Mouse (Mus musculus): ENCODE data around the gene Mast3. TPM values are rescaled to one million over a fixed set of nuclear protein-coding genes. Genes with fewer than 3 reads are reported as not detected.
A peak's percentile ranks its signal among the peaks of the same experiment; 100 is the strongest.

Mast3 gene
- total RNA-seq, 1 experiment from 2014 or later: 9.6 TPM

- ATAC-seq (replicated peaks; ENCODE audit: insufficient number of reproducible peaks, low FRiP score, low TSS enrichment, poor library complexity, severe bottlenecking): 0 out of 2 replicates have a peak, but pooled peaks have one; percentile 16
Observed at GRCm38 (mm10) chr8:70768231-70768776, 36.5 kb downstream of the Mast3 start.

GRCm38 (mm10) chr8:70767503-70767902 lies 37.4 kb downstream of the Mast3 start:
- ATAC-seq (replicated peaks; ENCODE audit: insufficient number of reproducible peaks, low FRiP score, low TSS enrichment, poor library complexity, severe bottlenecking): no peak

GRCm38 (mm10) chr8:70766571-70767440 lies 38.0 kb downstream of the Mast3 start:
- no peak for ATAC-seq (replicated peaks; ENCODE audit: insufficient number of reproducible peaks, low FRiP score, low TSS enrichment, poor library complexity, severe bottlenecking)

DNA sequence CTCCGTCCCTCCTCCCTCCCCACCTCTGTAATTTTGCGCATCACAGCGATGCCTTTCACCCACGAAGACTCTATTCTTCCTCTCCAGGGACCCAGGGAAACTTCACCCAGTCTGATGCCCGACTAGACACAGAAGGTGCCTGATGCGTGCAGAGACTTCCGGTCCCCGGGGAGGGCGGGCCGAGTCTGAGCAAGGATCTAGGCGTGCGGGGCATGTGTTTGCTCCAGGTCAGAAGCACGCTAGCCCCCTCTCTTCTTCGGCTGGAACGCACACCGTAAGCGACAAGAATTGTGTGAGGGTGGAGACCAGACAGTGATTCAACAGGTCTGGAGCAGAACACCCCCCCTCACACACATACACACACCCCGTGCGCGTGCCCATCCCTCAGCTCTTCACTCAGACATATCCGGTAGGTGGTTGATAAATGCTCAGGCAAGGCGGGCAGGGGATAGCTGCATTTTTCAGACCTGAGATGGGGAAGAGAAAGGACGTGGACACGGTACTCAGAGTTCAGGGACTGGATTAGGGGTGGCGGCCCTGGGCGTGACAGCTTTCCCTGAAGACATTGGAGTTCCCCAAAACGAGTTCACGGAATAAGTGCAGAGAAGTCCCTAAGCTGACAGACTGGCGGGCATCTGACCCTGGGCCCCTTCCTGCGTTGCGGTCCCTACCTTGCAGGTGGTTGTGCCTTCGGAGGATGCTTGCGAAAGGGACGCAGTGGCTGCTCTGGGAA lies 38.9 kb downstream of the Mast3 start:
- ATAC-seq (replicated peaks; ENCODE audit: insufficient number of reproducible peaks, low FRiP score, low TSS enrichment, poor library complexity, severe bottlenecking): no peak

DNA sequence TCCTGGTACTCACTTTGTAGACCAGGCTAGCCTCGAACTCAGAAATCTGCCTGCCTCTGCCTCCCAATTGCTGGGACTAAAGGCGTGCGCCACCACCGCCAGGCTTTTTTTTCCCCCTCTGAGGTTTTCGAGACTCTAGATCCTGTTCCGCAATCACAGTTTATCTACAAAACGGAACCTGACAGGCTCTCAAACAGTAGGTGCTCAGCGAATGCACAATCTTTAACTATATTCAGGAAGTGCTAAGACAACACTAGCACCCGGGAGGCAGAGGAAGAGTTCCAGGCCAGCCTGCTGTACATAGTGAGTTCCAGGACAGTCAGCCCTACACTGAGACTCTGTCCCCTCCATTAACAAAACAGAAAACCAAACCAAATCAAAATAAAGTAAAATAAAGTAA lies 39.5 kb downstream of the Mast3 start:
- ATAC-seq (replicated peaks; ENCODE audit: insufficient number of reproducible peaks, low FRiP score, low TSS enrichment, poor library complexity, severe bottlenecking): no peak

GRCm38 (mm10) chr8:70764676-70765075 lies 40.2 kb downstream of the Mast3 start:
- ATAC-seq (replicated peaks; ENCODE audit: insufficient number of reproducible peaks, low FRiP score, low TSS enrichment, poor library complexity, severe bottlenecking): no peak

DNA sequence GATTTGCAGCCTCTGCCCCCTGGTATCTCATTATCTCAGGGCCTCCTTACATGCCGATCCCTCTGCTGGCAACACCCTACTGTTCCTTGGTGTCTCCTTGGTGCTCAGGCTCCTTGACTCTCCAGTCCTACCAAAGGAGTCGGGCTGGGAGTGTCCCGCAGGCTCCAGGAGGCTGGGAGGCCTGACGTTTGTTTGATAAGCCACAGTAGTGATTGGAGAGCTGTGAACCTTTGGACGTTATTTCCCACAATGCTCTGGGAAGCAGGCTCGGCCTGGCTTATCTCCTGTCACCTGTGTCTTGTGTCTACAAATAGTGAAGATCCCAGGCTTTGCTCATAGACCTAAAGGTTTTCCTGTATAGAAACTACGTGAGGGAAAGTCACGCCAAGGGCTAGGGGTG lies 40.8 kb downstream of the Mast3 start:
- no peak for ATAC-seq (replicated peaks; ENCODE audit: insufficient number of reproducible peaks, low FRiP score, low TSS enrichment, poor library complexity, severe bottlenecking)

DNA sequence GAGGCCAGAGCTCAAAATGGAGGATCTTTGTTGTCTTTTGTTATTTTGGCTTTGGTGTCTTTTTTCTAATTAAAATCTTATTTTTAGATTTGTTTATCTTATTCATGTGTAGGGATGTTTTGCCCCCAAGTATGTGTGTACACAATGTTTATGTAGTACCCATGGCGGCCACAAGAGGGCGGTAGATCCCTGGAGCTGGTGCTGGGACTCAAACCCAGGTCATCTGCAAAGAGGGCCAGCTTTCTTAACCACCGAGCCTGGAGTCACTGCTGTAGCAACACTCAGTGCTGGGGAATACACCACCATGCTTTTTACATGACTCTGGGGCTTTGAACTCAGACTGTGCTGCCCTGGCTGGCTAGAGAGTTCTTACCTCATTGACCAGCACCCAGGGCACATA lies 41.5 kb downstream of the Mast3 start:
- ATAC-seq (replicated peaks; ENCODE audit: insufficient number of reproducible peaks, low FRiP score, low TSS enrichment, poor library complexity, severe bottlenecking): no peak

GRCm38 (mm10) chr8:70762118-70762517 lies 42.7 kb downstream of the Mast3 start:
- no peak for ATAC-seq (replicated peaks; ENCODE audit: insufficient number of reproducible peaks, low FRiP score, low TSS enrichment, poor library complexity, severe bottlenecking)

- ATAC-seq (replicated peaks; ENCODE audit: insufficient number of reproducible peaks, low FRiP score, low TSS enrichment, poor library complexity, severe bottlenecking): peak; percentile 84
Observed at GRCm38 (mm10) chr8:70760775-70761406, 44.0 kb downstream of the Mast3 start, which contains the start of gene Mpv17l2. Gene Mpv17l2 (minus strand): TSS chr8:70760946.

DNA sequence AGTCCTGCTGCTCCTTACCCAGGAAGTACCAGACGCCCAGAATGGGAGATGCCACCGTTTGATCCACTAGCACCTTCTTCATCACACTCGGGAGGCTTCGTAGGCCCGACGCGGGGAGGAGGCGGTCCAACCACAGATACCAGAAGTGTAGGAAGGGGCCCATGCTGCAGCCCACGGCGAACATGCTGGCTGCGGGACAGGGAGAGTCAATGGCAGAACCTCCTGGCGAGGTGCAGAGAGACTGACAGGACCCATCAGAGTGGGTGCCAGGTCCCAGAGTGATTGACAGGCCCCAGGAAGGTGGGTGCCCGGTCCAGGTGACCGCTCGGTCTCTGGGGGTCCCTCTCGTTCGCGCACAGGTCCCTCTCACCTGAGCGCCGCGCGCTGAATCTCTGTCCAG lies 44.5 kb downstream of the Mast3 start:
- no peak for ATAC-seq (replicated peaks; ENCODE audit: insufficient number of reproducible peaks, low FRiP score, low TSS enrichment, poor library complexity, severe bottlenecking)

DNA sequence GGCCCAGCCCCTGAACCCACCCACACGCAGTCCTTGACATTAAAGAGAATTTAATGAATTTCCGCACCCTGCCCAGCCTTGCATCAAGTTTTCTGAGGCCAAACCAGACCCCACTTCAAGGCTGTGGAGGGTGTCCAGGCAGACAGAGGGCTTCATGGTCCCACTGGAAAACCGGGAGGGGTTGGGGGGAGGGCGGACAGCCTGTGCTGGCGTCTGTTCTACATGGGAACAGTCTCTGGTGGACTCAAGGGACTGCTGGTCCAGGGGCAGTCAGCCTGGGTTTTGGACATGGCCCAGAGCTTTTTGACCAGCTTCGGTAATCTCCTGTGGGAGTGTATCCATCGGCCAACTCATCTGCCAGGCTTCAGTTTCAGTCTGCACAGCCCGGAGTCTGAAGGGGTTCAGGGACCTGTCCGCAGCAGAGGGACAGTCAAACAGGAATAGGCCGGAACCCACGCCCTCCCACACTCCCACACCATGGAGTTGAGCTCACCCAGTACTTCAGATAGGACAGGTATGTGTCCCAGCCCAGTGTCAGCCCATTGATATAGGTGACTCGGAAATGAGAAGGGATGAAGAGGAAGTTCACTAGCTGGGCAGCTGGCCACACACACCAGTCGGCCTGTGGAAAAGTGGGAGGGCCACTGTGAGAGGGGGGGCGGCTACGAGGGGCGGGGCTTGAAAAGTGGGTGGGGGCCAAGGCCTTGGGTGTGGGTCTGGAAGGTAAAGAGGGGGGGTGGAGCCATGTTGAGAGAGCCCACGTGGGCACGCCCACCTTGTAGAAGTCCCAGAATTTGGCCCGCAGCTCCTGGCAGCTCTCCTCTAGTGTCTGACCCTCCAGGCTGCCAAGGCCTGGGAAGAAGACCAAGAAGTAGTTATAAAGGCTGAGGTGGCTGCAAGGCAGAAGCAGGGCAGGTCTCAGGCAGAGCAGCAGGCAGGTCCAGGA lies 46.0 kb downstream of the Mast3 start:
- ATAC-seq (replicated peaks; ENCODE audit: insufficient number of reproducible peaks, low FRiP score, low TSS enrichment, poor library complexity, severe bottlenecking): no peak

- no peak for ATAC-seq (replicated peaks; ENCODE audit: insufficient number of reproducible peaks, low FRiP score, low TSS enrichment, poor library complexity, severe bottlenecking)
Observed at GRCm38 (mm10) chr8:70758308-70758615, 46.6 kb downstream of the Mast3 start.

DNA sequence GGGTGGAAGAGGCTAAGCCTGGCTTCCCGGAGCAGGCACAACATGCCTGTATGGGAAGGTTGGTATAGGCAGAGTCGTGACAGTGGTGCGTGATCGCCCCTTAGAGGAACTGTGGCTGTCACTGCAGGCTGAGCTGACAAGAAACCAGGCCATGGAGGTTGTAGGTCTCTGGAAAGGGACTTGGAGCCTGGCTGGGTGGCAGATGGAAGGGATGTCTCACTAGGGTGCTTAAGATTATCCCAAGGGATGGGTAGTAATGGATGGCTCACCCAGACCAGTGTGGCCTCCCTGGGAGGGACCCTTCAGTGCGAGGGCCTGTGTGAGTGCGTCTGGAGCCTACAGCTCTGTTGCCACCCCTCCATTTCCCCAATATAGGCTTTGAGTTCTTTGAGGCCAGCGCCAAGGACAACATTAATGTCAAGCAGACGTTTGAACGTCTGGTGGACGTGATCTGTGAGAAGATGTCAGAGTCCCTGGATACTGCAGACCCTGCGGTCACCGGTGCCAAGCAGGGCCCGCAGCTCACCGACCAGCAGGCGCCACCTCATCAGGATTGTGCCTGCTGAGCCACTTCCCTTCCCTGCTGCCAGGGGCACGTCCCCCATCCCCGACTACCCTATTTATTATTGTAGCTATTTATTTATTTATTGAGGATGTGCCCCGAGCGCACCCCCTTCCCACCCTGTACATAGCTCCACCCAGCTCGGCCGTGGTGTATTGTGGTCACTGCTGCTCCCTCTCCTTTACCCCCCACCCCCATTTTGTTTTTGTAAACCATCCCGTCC lies 47.1 kb downstream of the Mast3 start:
- no peak for ATAC-seq (replicated peaks; ENCODE audit: insufficient number of reproducible peaks, low FRiP score, low TSS enrichment, poor library complexity, severe bottlenecking)

DNA sequence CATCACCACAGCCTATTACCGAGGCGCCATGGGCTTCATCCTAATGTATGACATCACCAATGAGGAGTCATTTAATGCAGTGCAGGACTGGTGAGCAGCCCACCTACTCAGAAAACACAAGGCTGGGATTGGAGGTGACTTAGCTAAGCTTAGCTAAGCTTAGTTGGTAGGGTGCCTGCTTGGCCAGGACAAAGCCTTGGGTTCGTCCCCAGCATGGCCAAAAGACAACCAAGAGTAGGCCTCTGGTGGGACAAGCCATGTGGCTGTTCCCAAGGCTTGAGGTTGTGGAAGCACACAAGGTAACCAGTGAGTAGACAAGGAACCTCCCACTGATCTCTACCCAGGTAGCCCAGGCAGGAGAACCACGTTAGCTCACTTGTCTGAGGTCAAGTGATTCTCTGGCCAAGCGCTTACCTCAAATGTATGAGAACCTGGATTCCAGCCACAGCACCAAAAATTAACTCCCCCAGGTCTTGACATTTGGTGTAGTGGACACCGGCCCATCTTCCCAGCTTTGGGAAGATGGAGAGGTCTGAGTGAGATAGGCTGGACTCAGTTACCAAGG lies 48.3 kb downstream of the Mast3 start:
- no peak for ATAC-seq (replicated peaks; ENCODE audit: insufficient number of reproducible peaks, low FRiP score, low TSS enrichment, poor library complexity, severe bottlenecking)

GRCm38 (mm10) chr8:70755661-70756475 lies 49.0 kb downstream of the Mast3 start:
- no peak for ATAC-seq (replicated peaks; ENCODE audit: insufficient number of reproducible peaks, low FRiP score, low TSS enrichment, poor library complexity, severe bottlenecking)
